Mouse (Mus musculus): Measurements from ENCODE around the gene Scube1.

Scube1 gene

DNA sequence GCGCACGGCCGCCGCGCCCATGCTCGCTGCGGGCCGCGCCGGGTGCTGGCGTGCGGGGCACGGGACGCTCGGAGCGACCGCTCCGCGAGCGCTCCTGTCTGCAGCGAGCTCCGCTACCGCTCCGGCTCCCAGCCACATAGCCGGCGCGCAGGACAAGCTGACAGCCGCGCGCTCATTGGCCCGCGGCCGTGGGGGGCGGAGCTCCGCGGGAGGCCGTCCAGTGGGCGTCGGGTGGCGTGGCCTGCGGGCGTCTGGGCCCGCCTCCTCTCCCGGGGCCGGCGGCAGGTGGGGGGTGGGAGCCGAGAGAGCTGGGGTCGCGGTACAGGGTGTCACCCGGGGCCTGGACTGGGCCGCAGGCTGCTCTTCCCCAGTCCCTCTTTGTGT is at the start of gene Scube1:
Gene Scube1, minus strand, starts transcription at position 136 of the 384 bp plus-strand sequence.
- CTCF ChIA-PET, result no interaction called here

DNA sequence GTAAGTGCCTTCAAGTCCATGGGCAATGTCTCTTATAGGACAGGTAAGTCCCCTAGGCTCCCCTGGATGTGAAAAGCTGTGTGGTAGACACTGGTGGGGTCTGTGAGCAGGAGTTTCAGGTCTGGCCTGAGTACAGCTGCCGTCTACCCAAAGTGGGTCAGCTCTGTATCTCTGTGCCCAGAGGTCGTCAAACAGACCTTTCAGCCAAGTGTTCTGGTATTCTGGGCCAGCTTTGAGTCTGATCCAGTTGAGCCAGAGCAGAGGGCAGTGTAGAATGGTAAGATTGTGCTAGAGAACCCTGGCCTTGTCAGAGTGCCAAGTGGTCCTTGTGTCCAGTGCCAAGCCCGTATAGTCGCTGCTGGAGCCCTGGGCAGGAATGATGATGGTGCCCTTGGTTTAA is 48.1 kb upstream of the Scube1 start:
- CTCF ChIA-PET, result no interaction called here

DNA sequence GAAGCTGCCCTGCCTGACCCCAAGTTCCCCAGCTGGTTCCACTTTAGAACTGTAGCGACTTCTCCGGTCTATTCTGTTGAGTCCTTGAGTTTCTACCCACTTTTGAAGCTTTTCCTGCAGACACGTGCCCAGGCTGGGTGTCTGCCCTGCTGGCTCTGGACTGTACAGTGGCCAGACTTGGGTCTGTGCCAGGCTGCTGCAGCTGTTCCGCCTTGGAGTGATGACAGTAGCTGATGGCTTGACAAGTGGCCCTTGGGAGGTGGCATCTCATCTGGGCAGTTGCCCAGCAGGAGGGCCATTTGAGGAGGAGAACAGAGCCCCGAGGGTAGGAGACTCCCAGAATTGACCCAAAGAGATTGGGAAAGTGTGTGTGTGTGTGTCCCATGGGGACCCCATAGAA is 47.6 kb upstream of the Scube1 start:
- CTCF ChIA-PET, result no interaction called here

DNA sequence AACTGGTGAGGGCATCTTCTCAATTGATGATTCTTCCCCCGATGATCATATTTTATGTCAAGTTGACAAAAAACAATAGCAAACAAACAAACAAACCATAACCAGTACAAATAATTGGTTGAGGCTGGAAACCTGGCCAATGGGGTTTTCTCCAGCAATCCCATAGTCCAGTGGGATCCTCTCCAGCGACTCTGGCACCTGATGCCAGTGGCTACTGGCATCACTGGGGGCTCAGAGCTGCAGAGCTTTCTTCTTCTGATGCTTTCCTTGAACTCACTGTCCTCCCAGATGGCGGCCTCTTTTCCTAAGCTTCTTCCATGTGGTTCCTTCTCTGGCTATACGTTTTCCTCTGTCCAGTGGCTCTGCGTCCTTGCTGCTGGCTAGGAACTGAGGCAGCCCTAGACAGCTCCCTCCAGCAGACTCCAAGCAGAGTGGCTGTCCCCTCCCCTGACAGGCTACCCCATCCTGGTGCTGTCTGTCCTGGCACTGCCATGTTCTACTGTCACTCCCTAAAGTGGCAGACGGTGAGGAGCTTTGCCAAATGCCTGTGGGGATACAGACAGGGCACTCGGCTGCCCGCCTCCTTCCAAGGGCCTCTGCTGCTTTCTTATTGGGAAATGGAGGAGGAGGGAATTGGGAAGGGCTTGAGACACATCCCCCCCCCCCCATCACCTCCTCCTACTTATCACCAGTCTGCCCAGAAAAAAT is 46.7 kb upstream of the Scube1 start:
- CTCF ChIA-PET, result no interaction called here

DNA sequence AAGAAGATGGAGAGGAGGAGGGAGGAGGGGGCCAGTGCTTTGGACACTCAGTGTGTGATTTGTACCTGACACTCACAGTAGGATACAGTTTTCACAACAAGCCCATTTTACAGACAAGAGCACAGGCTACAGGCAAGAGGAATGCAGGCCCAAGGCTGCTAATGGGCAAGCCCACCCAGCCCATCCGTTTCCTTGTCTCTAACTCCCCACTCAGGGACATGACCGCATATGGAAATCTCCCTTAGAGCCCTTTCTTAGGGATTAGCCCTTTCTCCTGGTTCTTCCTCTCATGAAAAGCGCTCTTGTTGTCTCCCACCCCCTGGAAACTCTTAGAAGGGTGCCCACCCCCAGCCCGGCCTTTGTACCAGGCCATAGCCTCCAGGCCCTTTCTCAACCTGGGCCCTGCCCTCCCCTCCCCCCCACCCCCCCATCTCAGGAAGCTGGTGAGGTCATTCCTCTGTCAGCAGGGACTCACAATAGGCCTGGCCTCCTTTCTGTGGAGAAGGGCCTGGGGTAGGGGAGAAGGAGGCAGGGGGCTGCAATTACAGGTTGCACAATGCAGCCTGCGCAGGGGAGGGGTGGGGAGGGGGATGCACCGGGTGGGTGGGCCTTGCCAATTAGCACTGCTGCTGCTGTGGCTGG is 40.7 kb upstream of the Scube1 start:
- CTCF ChIA-PET, result no interaction called here

DNA sequence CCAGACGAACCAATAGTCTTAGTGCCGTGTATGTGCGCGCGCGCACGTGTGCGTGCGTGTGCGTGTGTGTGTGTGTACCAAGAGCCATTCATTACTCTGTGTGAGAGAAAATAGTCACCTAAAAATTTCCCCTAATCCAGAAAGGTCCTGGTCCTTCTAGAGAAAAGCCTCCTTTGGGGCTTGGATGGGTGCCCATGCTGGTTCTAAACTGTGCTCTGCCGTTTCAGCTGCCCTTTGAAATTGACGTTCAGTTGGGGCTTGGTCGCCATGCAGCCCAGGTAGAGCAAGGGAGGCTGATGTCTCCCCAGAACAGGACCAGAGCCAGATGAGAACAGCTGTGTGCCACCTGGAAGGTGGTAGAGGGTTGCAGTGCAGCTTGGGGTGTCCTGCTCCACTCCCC is 36.7 kb upstream of the Scube1 start:
- CTCF ChIA-PET, result no interaction called here

DNA sequence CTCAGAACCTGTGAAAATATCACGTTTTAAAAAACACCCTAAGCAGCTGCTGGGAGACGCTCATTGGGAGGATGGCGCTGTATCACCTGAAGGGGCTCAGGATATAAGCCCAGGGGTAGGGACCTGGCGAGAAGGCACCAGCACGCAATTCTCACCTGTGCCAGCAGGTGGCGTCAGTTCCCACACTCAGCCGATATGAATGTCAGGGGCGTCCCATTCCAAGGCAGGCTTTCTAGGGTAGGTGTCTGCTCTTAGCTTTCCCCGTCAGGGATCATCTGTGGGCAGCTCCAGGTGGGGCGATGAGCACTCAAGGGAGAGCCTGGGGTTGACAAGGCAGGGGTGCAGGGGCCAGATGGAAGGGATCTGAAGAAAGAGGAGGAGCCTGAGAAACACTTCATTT is 35.9 kb upstream of the Scube1 start:
- CTCF ChIA-PET, result no interaction called here

DNA sequence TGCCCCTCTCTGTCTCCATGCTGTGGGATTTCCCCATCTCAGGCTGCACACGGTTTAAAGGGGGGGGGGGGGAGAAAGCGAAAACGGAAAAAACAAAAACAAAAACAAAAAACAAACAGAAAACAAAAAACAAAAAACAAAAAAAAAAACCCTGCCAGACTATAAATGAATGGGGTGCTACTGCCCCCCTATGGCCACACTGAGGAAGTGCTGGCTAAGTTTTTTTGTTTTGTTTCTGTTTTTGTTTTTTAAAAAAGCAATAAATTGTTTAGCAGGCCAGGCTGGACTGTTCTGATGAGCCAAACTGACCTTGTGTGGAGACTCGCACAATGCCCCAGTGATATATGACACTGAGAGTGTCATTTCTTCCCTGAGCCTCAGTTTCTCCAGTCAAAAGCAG is 34.1 kb upstream of the Scube1 start:
- CTCF ChIA-PET, result no interaction called here

DNA sequence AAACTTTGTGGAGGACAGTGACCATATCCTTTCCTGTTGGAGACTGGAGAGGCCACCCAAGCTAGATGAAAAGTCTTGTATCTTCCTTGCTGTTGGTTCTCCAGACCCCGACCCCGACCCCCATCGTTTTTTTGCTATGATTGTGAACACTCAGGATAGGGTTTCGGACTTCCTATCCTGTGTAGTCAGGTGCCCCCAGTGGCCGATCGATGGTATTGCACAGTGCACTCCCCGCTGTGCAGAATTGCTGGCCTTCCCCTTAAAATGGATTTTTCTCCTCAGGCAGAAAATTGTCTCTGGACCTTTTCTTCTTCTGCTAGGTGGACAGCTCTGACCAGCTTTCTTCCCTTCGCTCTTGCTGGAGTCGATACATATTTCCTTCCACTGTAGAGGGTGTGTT is 31.9 kb upstream of the Scube1 start:
- CTCF ChIA-PET, result no interaction called here

DNA sequence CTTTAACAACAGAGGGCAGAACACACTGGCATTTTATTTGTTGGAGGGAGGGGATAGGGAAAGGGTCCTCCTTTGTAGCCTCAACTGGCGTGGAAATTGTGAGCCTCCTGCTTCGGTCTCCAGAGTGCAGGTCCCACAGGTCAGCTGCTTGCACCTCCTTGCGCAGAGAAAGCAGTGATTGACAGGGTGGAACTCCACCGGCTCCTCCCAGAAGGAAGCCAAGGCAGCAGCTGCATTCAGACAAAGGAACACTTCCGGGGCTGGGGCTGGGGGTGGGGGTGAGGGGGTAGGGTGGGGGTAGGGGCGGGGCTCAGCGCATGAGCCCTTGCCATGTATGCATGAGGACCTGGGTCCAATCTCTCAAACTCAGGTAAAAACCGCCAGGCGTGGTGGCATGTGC is 24.6 kb upstream of the Scube1 start:
- CTCF ChIA-PET, result no interaction called here

DNA sequence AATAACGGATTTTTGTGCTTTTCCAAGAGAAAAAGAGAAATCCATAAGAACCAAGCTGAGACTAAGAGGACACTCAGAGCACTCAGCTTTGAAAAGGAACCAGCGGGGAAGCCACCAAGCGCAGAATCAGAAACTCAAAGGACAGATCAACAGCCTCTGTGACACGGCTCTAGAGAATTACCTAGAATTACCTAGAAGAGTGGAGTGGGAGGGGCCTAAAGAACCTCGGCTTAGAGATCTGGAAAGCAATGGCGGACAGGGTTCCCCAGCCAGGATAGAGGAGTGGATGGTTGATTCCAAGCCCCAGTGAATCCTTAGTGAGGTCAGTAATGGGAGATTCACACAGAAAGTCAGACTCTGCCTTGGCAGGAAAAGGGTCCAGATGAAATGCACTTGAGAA is 24.2 kb upstream of the Scube1 start:
- CTCF ChIA-PET, result no interaction called here

DNA sequence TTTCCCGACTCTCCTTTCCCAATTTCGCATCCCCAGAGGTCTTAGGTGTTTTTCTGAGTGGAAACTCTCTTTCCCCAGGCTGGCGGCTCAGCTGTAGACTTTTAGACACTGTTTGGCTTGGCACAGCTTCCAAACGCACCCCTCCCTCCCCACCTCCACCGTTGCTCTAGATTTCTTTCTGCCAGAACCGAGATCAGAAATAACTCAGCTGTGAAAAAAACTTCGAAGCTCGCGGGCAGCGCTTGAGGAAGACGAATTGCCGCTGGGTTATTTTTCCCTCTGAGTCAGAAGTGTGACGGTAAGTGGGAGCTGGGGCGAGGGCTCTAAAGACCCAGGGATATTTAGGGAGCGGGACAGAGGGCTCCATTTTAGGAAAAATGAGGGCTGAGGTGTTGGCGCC is 21.5 kb upstream of the Scube1 start:
- CTCF ChIA-PET, result no interaction called here

DNA sequence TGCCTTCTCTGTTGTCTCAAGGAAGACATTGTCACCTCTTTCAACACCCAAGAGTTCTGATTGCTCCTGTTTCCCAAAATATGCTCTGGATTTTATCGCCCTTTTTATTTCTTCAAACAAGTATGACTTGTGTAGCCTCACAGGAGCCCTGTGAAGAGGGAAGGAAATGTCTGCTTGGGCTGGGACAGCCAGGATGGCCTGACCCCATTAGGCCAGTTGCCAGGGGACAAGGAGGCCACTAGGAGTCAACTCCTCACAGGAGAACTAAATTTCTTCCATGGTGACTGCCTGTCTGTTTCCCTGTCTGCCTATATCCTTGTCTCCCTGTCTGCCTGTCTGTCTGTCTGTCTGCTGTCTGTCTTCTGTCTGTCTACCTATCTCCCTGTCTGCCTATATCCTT is 17.2 kb upstream of the Scube1 start:
- CTCF ChIA-PET, result no interaction called here

DNA sequence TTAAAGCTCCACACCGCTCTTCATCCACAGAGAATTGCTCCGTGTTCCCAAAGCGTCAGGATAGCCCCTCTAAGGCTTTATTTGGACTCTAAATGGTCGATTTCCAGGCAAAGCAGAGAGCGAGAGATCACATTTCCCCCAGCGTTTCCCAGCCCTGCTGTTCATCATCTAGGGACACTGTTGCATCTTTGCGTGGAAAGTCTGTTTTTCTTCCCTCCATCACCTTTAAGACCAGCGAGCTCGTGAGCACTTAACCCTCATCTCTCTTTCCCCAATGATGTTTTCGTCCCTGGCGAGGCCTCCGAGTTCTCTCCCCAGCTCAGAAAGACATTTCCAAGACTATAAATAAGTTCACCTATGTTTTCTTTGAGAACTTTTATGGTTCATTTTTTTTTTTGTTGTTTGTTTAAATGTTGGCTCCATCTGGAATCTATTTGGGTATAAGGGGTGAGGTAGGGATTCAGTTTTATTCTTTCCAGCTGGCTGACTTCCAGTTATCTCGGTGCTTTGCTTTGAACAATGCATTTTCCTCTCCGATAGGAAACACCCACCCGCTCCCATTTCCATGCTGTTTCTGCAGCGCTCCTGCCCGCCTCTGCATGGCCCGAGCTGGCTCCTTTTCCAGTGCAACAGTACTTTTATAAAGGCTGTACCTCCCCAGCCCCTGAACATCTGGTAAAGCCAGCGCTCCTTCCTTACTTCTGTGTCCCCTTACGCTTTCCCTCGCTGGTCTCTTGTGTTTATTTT is 16.0 kb upstream of the Scube1 start:
- CTCF ChIA-PET, result no interaction called here

DNA sequence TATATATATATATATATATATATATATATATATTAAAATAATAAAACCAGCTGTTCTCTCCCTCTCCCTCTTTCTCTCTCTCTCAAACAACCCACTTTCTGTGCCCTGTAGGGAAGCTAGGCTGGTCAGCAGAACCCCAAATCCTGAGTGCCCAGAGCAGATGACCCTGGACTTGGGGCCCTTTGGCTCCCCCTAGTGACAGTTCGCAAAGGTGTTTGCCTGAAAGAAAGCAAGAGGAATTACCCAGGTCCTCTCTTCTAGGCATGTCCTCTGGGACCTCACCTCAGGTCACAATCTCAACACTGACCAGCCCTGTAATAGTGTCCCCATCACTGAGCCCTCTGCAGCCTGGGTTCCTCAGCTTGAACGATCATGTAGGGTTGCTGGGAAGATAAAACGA is 2.8 kb upstream of the Scube1 start:
- CTCF ChIA-PET, result no interaction called here

DNA sequence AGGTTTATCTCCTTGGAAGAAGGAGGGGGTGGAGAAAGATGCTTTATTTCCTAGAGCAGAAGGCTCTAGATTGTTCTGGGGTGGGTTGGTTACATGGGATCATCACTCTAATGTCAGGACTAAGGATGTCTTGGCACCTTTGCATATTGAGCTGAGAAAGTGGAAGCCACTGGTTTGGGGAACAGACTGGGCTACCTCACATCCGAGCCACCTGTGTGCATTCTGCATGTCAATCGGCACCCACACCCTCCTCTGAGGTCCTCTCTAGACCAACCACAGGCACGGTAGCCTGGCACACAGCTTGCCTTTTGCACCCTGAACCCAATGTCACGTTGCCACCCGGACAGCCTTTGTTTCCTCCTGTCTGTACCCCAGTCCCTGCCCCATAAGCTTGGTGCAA is 1.9 kb upstream of the Scube1 start:
- CTCF ChIA-PET, result no interaction called here

DNA sequence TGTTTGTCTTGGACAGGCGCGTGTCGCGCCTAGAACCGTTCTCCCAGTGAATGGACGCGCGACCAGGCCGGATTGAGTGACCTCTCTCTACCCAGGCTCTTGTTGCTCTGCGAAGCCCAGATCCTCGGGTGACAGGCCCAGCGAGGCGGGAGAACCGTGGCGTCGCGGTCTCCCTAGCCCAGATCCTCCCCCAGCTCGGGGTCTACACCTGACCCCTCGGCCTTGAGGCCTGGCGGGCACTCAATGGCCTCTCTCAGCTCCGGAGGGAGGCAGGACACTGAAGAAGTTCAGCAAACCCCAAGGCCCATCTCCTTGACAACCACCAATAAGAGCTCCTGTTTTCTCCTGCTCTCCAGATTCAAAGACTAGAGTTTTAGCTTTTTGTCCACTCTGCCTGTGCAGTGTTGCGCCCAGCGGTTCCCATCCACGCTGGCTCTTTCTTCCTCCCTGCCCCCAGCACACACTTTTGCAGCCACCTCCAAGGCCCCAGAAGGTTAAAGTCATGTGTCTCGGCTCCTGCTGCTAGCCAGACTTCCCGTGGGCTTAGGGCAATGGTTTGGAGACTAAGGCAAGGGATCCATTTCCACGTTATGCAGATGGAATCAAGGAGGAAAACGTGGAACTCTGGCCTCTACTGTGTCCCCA is 857 bp upstream of the Scube1 start:
- CTCF ChIA-PET, result no interaction called here

DNA sequence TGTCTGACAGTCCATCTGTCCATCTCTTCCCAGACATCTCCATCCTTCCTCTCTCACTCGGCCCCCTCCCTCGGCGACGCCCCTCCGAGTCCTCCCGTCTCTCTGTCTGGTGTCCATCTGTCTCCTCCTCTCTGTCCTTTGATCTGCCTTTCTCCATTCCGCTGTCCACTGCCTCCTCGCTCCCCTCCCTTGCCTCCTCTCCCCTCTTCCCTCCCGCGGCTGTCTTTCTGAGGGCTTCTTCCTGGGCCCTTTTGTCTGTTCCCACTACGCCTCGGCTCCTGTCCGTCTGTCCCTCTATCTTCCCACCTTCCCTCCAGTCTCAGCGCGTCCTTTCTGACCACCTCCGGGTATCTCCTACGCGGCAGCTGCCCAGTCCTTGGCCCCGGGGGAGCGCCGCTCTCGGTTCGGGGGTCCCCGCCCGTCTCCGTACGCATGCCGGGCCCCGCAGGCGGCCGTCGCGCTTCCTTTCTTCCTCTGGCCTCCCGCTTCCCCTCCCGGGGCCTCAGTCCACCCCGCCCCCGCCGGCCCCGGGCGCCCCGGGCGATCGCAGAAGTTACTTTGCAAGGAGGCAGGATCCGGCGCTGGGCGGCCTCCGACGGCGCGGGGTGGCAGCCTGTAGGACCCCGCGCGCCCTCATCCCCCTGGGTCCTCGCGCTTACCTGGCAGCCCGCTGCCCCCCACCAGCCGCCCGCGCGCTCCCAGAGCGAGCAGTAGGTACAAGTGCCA is 498 bp downstream of the Scube1 start:
- CTCF ChIA-PET, result no interaction called here

DNA sequence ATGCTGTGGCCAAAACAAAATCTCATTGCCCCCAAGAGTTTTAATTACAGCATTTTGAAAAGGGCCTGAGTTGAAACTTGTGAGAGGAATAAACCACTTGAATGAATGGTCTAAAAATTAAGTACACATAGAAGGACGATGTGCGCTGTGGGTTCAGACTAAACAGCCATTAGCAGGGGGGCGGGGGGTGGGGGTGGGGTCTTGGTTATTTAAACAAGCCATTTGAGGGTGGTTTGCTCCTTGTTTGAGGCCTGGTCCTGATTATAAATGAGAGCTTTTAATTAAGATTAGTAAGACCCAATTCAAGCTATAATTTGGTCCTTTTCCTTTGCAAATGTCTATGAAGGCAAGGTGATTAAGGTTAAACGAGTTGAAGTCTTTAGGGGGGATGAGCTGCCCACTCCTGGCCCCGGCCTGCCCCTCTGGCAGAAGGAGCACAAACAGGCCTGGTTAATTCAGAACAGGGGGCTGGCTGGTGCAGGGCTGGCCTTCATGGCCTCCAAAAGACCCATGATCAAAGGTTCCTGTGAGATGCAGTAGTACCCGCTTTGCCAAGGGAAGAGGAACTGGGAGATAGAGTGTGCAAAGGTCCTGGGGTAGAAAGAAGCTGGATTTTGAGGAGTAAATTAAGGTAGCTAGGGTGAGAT is 9.1 kb downstream of the Scube1 start:
- CTCF ChIA-PET, result no interaction called here

DNA sequence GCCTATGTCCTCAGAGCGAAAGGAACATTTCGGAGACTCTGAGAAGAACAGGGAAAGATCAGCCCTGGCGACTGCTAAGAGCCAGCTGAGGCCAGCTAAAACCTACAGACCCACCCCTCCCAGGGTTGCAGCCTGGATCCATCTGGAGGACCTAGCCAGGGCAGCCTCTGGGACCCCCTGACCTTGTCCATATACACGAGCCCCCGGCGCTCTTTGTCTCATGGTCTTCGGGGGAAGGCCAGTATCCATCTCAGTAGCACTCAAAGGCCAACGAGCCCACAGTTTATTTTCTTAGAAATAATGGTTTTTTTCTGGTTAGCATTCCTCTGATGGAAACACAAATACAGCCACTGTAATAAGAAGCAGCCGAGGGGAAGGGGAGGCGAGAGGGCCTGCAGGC is 12.0 kb downstream of the Scube1 start:
- CTCF ChIA-PET, result no interaction called here

DNA sequence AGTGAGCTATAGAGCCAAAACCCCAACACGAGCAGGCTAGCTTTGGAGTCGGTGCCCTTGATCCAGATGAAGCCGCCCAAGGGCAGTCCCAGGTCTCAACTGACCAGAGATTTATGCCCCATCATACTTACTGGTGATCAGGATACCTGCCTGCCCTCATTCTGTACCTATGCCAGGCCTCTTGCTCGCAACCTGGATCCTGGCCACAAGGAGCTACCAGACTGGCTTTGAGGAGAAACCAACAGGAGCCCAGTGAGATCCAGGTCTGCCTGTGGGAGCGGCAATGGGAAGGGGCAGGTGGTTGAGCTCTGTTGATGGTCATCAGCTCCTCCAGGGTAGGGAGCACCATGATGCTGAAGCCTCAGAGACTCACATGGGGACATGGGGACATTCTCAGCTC is 12.5 kb downstream of the Scube1 start:
- CTCF ChIA-PET, result no interaction called here
